Mouse (Mus musculus): ENCODE measurements around the gene Herc2. TPM values are rescaled to one million over a fixed set of nuclear protein-coding genes. Genes with fewer than 3 reads are reported as not detected.

Herc2 gene
- total and polyA plus RNA-seq, 3 experiments = 4.0 to 51.5 (median 39.1) TPM

DNA sequence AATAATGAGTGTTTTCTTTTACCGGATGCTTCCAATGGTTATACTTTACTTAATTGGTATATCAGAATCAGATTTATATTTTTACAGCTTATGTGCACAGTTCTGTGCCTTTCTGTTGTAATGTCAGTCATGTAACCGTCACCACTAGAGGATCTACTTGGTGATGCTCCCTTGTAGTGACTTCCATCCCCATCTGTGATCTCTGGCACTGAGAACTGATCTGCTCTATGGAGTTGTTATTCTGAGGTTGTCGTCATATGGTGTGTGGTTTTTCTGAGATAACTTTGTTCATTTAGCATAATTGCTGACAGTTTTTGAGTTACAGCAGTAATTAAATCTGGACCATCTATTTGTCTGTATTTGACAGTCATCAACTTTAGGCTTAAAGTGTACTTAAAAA is 5.3 kb downstream of the Herc2 start:
- no peak for ATAC-seq (ENCODE audit: extremely low read depth, insufficient number of reproducible peaks, low FRiP score, poor library complexity, severe bottlenecking)
- no peak for TF ChIP-seq GATA2 (IDR thresholded peaks at IDR 0.05; ENCODE audit: borderline replicate concordance, low read depth, low read length)
- TF ChIP-seq TAL1 (conservative IDR thresholded peaks at IDR 0.05; ENCODE audit: low read depth, low read length) = no peak
- no peak for TF ChIP-seq POLR2AphosphoS5 (IDR thresholded peaks at IDR 0.05; ENCODE audit: insufficient replicate concordance, low read depth, low read length)
- no peak for TF ChIP-seq CTCF (IDR thresholded peaks at IDR 0.05; ENCODE audit: low read depth, low read length)
- no peak for TF ChIP-seq GATA1 (IDR thresholded peaks at IDR 0.05; ENCODE audit: borderline replicate concordance, low read length)
- Histone ChIP-seq H3K4me3 (ENCODE audit: low read depth, low read length) (no peak overlapping the region), H3K27me3 (ENCODE audit: insufficient read depth, low read length) (no peaks in the 10 kb centered on the region), H3K36me3 (replicated peaks) (peaks cover 47% of the 10 kb centered on the region), H3K4me1 (ENCODE audit: insufficient read depth, low read depth, low read length) (peaks cover 20% of the 10 kb centered on the region), H3K9me3 (replicated peaks) (no peaks in the 10 kb centered on the region)
- DNase-seq (ENCODE audit: low spot score) = no peak

GRCm38 (mm10) chr7:56064876-56065275 is 14.9 kb downstream of the Herc2 start:
- Histone ChIP-seq H3K27me3 (ENCODE audit: insufficient read depth, low read length) (no peaks in the 10 kb centered on the region), H3K36me3 (replicated peaks) (peaks cover 34% of the 10 kb centered on the region), H3K4me1 (ENCODE audit: insufficient read depth, low read depth, low read length) (no peaks in the 10 kb centered on the region), H3K4me3 (ENCODE audit: low read depth, low read length) (no peak overlapping the region), H3K9me3 (replicated peaks) (no peaks in the 10 kb centered on the region)
- DNase-seq (ENCODE audit: low spot score) (no peak), ATAC-seq (ENCODE audit: extremely low read depth, insufficient number of reproducible peaks, low FRiP score, poor library complexity, severe bottlenecking) (no peak)
- TF ChIP-seq POLR2AphosphoS5 (IDR thresholded peaks at IDR 0.05; ENCODE audit: insufficient replicate concordance, low read depth, low read length) (no peak), CTCF (IDR thresholded peaks at IDR 0.05; ENCODE audit: low read depth, low read length) (no peak), GATA2 (IDR thresholded peaks at IDR 0.05; ENCODE audit: borderline replicate concordance, low read depth, low read length) (no peak), TAL1 (conservative IDR thresholded peaks at IDR 0.05; ENCODE audit: low read depth, low read length) (no peak), GATA1 (IDR thresholded peaks at IDR 0.05; ENCODE audit: borderline replicate concordance, low read length) (no peak)

GRCm38 (mm10) chr7:56066136-56066535 is 16.1 kb downstream of the Herc2 start:
- H3K4me1 ChIP-seq (ENCODE audit: insufficient read depth, low read depth, low read length) = no peaks in the 10 kb centered on the region
- no peak overlapping the region for H3K4me3 ChIP-seq (ENCODE audit: low read depth, low read length)
- no peaks in the 10 kb centered on the region for H3K9me3 ChIP-seq (replicated peaks)
- ATAC-seq (ENCODE audit: extremely low read depth, insufficient number of reproducible peaks, low FRiP score, poor library complexity, severe bottlenecking) (no peak), DNase-seq (ENCODE audit: low spot score) (no peak)
- peaks cover 31% of the 10 kb centered on the region for H3K36me3 ChIP-seq (replicated peaks)
- no peak for TF ChIP-seq GATA1 (IDR thresholded peaks at IDR 0.05; ENCODE audit: borderline replicate concordance, low read length)
- TF ChIP-seq TAL1 (conservative IDR thresholded peaks at IDR 0.05; ENCODE audit: low read depth, low read length) = no peak
- no peak for TF ChIP-seq CTCF (IDR thresholded peaks at IDR 0.05; ENCODE audit: low read depth, low read length)
- TF ChIP-seq POLR2AphosphoS5 (IDR thresholded peaks at IDR 0.05; ENCODE audit: insufficient replicate concordance, low read depth, low read length) = no peak
- no peak for TF ChIP-seq GATA2 (IDR thresholded peaks at IDR 0.05; ENCODE audit: borderline replicate concordance, low read depth, low read length)
- H3K27me3 ChIP-seq (ENCODE audit: insufficient read depth, low read length) = no peaks in the 10 kb centered on the region

DNA sequence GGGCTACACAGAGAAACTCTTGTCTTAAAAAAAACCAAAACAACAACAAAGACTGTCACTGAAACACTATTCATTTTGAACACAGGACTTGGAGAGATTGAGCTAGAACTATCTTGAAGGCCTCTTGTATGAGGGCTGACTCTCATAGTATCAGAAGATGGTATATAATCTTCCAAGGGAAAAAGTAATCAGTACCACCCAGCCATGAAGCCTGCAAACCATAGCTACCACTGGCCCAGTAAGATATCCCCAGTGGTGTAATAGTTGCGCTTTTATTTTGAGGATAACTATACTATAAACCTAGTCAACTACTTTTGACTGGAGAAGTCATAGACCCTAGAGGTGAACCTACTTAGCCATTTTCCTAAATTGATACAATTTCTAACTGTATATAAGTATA is 16.6 kb downstream of the Herc2 start:
- H3K36me3 ChIP-seq (replicated peaks) = peaks cover 29% of the 10 kb centered on the region
- ATAC-seq (ENCODE audit: extremely low read depth, insufficient number of reproducible peaks, low FRiP score, poor library complexity, severe bottlenecking) = no peak
- no peaks in the 10 kb centered on the region for H3K27me3 ChIP-seq (ENCODE audit: insufficient read depth, low read length)
- no peak for DNase-seq (ENCODE audit: low spot score)
- no peaks in the 10 kb centered on the region for H3K9me3 ChIP-seq (replicated peaks)
- no peak overlapping the region for H3K4me3 ChIP-seq (ENCODE audit: low read depth, low read length)
- H3K4me1 ChIP-seq (ENCODE audit: insufficient read depth, low read depth, low read length) = peaks cover 2% of the 10 kb centered on the region; the same call in 1 of the 2 replicates
- no peak for TF ChIP-seq GATA1 (IDR thresholded peaks at IDR 0.05; ENCODE audit: borderline replicate concordance, low read length)
- no peak for TF ChIP-seq CTCF (IDR thresholded peaks at IDR 0.05; ENCODE audit: low read depth, low read length)
- no peak for TF ChIP-seq TAL1 (conservative IDR thresholded peaks at IDR 0.05; ENCODE audit: low read depth, low read length)
- no peak for TF ChIP-seq GATA2 (IDR thresholded peaks at IDR 0.05; ENCODE audit: borderline replicate concordance, low read depth, low read length)
- TF ChIP-seq POLR2AphosphoS5 (IDR thresholded peaks at IDR 0.05; ENCODE audit: insufficient replicate concordance, low read depth, low read length) = no peak

GRCm38 (mm10) chr7:56071724-56072123 is 21.7 kb downstream of the Herc2 start:
- TF ChIP-seq TAL1 (conservative IDR thresholded peaks at IDR 0.05; ENCODE audit: low read depth, low read length) (no peak), POLR2AphosphoS5 (IDR thresholded peaks at IDR 0.05; ENCODE audit: insufficient replicate concordance, low read depth, low read length) (no peak), GATA2 (IDR thresholded peaks at IDR 0.05; ENCODE audit: borderline replicate concordance, low read depth, low read length) (no peak), CTCF (IDR thresholded peaks at IDR 0.05; ENCODE audit: low read depth, low read length) (no peak)
- Histone ChIP-seq H3K9me3 (replicated peaks) (no peaks in the 10 kb centered on the region), H3K27me3 (ENCODE audit: insufficient read depth, low read length) (no peaks in the 10 kb centered on the region), H3K36me3 (replicated peaks) (peaks cover 34% of the 10 kb centered on the region), H3K4me3 (ENCODE audit: low read depth, low read length) (no peak overlapping the region), H3K4me1 (ENCODE audit: insufficient read depth, low read depth, low read length) (peaks cover 2% of the 10 kb centered on the region; the same call in 1 of the 2 replicates)
- no peak for ATAC-seq (ENCODE audit: extremely low read depth, insufficient number of reproducible peaks, low FRiP score, poor library complexity, severe bottlenecking)
- no peak for DNase-seq (ENCODE audit: low spot score)

- H3K27me3 ChIP-seq (ENCODE audit: insufficient read depth, low read length) = no peaks in the 10 kb centered on the region
- ATAC-seq (ENCODE audit: extremely low read depth, insufficient number of reproducible peaks, low FRiP score, poor library complexity, severe bottlenecking) (no peak), DNase-seq (ENCODE audit: low spot score) (no peak)
- H3K4me1 ChIP-seq (ENCODE audit: insufficient read depth, low read depth, low read length) = no peaks in the 10 kb centered on the region
- H3K9me3 ChIP-seq (replicated peaks) = no peaks in the 10 kb centered on the region
- no peak for TF ChIP-seq CTCF (IDR thresholded peaks at IDR 0.05; ENCODE audit: low read depth, low read length)
- TF ChIP-seq GATA1 (IDR thresholded peaks at IDR 0.05; ENCODE audit: borderline replicate concordance, low read length) = no peak
- TF ChIP-seq POLR2AphosphoS5 (IDR thresholded peaks at IDR 0.05; ENCODE audit: insufficient replicate concordance, low read depth, low read length) = no peak
- H3K36me3 ChIP-seq (replicated peaks) = peaks cover 51% of the 10 kb centered on the region
- no peak overlapping the region for H3K4me3 ChIP-seq (ENCODE audit: low read depth, low read length)
Measured at GRCm38 (mm10) chr7:56083034-56083433, 33.0 kb downstream of the Herc2 start.
